Mouse (Mus musculus) forebrain, postnatal 0 days (tissue): ENCODE data around the gene Hand2. TPM values are rescaled to one million over a fixed set of nuclear protein-coding genes. Genes with fewer than 3 reads are reported as not detected.

Experiments used
- ATAC-seq: fragments of 200-750 bp; cut with Nextera tagmentation; 2 replicates; pipeline ENCODE4 v1.8.0; 2017; ENCODE audit warnings: mild to moderate bottlenecking, moderate library complexity
- DNase-seq: peaks from one replicate; pipeline ENCODE4 v3.0.0-alpha.2; 2015
- H3K27ac ChIP-seq: fragments of 300-500 bp; sonication (generic); 2 replicates; pipeline ENCODE4 v1.5.1; 2014; ENCODE audit warnings: low read depth, mild to moderate bottlenecking, antibody characterized with exemption, low read length, moderate library complexity, mixed read lengths
- H3K27me3 ChIP-seq: fragments of 300-500 bp; sonication (generic); 2 replicates; pipeline ENCODE4 v1.6.1; 2014; ENCODE audit warnings: mild to moderate bottlenecking, low read length, mixed read lengths; ENCODE audit not compliant: insufficient read depth
- H3K36me3 ChIP-seq: fragments of 300-500 bp; sonication (generic); 2 replicates; pipeline ENCODE4 v1.6.1; 2014; ENCODE audit warnings: mild to moderate bottlenecking, moderate library complexity; ENCODE audit not compliant: insufficient read depth
- H3K4me1 ChIP-seq: fragments of 300-500 bp; sonication (generic); 2 replicates; pipeline ENCODE4 v1.6.1; 2014; ENCODE audit warnings: antibody characterized with exemption; ENCODE audit not compliant: insufficient read depth
- H3K4me2 ChIP-seq: fragments of 300-500 bp; sonication (generic); 2 replicates; pipeline ENCODE4 v1.6.1; 2014; ENCODE audit warnings: low read depth, mild to moderate bottlenecking, moderate library complexity
- H3K4me3 ChIP-seq: fragments of 300-500 bp; sonication (generic); 2 replicates; pipeline ENCODE4 v1.5.1; 2014; ENCODE audit warnings: low read depth, low read length, mixed read lengths
- H3K9ac ChIP-seq: fragments of 300-500 bp; sonication (generic); 2 replicates; pipeline ENCODE4 v1.6.1; 2014; ENCODE audit warnings: mild to moderate bottlenecking
- H3K9me3 ChIP-seq: fragments of 300-500 bp; sonication (generic); 2 replicates; pipeline ENCODE4 v1.6.1; 2016; ENCODE audit warnings: low read length
- CTCF ChIP-seq: sonication (generic); IDR thresholded peaks from 2 replicates; pipeline ENCODE4 v1.5.1; 2016; ENCODE audit warnings: antibody characterized with exemption, control low read depth, low read depth
- WGBS: fragments of 180-500 bp; shearing (Covaris S2); extraction: QIAGEN DNeasy Blood & Tissue Kit; methylation state at CpG from one replicate; pipeline ENCODE4 v1.1.7; 2014; 5-methylcytosine and 5-hydroxymethylcytosine counted together
- polyA plus RNA-seq: library from polyadenylated mRNA; unstranded; fragments of >200 nt; fragmentation: Nextera tagmentation; extraction: Ambion mirVana; gene quantifications from 2 replicates; pipeline ENCODE4 v1.2.1, GENCODE M21; 2015
- total RNA-seq: library from RNA; depleted of rRNA; stranded (reverse); fragments of >200 nt; gene quantifications from 2 replicates; pipeline ENCODE4 v1.2.3, GENCODE M21; 2014

The Hand2 gene
- total and polyA plus RNA-seq, 2 experiments from 2014 or later = not detected

DNA sequence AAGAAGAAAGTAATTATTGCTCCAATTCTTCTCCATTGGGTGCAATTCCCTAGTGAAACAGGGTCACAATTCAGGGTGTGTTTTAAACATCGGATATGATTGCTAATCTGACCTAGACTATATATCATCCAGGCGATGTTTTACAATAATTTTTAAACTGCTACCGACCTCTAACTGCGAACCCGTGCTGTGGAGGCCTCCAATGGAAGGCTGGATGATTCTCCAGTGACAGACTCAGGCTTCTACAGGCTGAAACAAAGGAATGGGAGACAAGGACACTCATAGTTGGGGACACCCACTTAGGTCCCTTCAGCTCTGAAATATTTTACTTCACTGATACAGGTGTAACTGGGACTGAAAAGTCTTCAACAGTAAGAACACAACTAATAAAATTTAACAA lies 13.9 kb downstream of the Hand2 start:
- H3K4me1 ChIP-seq = no peaks in the 10 kb centered on the region
- DNase-seq (no peak), ATAC-seq (no peak)
- no peaks in the 10 kb centered on the region for H3K9me3 ChIP-seq
- H3K4me3 ChIP-seq = no peak overlapping the region
- H3K27ac ChIP-seq = no peak overlapping the region
- TF ChIP-seq CTCF = no peak
- no peaks in the 10 kb centered on the region for H3K36me3 ChIP-seq
- H3K9ac ChIP-seq = no peak overlapping the region
- no peak overlapping the region for H3K4me2 ChIP-seq
- 2% methylated on average over 5 of the region's 5 CpGs for WGBS
- H3K27me3 ChIP-seq = peaks cover 84% of the 10 kb centered on the region

DNA sequence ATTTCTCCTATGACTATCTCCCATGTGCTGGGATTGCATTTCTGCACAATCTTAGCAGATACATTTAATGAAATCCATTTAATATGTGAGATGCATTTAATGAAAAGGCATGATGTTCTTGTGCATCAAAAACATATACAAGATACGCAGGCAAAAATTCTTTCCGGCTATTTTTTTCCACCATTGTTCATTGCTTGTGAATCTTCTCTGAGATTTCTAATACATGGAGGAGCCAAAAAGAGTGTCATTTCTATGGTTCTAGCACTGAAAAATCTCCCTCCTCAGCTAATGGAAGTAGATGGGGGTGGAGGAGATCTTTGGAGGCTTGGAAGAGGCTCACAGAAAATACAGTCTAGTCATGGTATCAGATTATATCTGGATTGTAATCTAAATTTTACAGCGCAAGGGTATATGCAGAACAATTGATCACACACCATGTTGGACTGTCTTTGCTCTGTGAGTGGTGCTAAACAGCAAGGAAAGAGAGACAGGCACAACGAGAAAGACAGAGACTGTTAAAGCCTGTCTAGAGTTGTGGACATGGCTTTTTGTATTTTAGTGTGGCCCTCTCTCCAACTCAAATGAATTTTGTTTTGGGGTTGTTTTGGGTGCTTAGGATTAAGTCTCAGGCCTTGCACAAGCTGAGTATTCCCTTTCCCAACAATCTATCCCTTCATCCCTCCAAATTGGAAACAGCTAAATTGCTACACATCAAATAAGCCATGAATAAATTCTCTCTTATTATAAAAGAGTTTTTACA lies 16.7 kb downstream of the Hand2 start:
- no peaks in the 10 kb centered on the region for H3K9me3 ChIP-seq
- no peak overlapping the region for H3K4me3 ChIP-seq
- no peak overlapping the region for H3K9ac ChIP-seq
- no peaks in the 10 kb centered on the region for H3K36me3 ChIP-seq
- DNase-seq = no peak
- WGBS = 28% methylated on average over 4 of the region's 4 CpGs
- H3K27ac ChIP-seq = no peak overlapping the region
- H3K4me2 ChIP-seq = no peak overlapping the region
- H3K27me3 ChIP-seq = peaks cover 89% of the 10 kb centered on the region
- H3K4me1 ChIP-seq = 0 out of 2 replicates have a peak, but pooled peaks cover 8% of the 10 kb centered on the region
- TF ChIP-seq CTCF = no peak
- ATAC-seq = no peak

DNA sequence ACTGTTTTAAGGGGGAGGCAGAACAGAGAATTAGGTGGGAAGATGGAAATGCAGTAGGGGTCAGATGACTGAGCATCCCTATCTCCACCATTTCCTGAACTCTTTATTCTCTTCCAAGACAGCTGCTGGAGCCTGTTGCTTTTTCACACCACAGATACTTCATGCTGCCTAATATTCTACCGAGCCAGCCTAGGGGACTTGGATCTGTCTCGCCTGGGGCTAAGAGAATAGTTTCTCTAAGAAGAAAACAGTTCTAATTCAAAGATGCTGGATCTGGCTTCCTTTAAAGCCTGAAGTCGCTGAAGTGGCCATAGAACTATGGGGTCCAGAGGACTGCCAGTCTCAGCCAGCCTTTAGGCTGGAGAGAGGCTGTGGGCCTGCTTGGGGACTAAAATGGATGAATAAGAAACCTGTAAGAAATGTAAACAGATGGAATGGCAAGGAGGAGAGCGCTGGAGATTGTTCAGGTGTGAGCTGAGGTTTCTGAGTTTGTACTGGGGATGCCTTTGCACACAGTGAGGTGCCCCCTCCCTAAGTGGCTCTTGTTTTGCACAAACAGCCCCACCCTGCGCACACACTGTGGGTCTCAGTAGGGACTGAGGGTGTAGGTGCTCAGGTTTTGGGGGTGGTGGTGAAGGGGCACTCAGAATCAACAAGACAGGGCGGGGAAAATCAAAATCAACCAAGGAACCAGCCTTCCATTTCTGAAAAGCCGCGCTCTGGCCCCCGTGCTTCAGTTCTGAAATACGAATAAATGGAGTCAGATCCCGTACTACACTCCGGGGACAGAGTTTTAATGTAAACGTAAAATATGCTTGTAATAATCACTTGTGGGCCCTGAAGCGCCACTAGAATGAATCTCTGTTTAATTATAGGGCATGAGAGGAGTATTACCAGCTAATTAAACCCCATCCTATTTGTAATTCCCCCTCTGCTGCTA lies 19.2 kb downstream of the Hand2 start:
- Histone ChIP-seq H3K4me1 (0 out of 2 replicates have a peak, but pooled peaks cover 8% of the 10 kb centered on the region), H3K9me3 (no peaks in the 10 kb centered on the region), H3K4me3 (no peak overlapping the region), H3K27me3 (peaks cover 98% of the 10 kb centered on the region), H3K27ac (no peak overlapping the region), H3K9ac (no peak overlapping the region), H3K4me2 (no peak overlapping the region), H3K36me3 (no peaks in the 10 kb centered on the region)
- 3% methylated on average over 14 of the region's 14 CpGs for WGBS
- ATAC-seq (no peak), DNase-seq (no peak)
- no peak for TF ChIP-seq CTCF

DNA sequence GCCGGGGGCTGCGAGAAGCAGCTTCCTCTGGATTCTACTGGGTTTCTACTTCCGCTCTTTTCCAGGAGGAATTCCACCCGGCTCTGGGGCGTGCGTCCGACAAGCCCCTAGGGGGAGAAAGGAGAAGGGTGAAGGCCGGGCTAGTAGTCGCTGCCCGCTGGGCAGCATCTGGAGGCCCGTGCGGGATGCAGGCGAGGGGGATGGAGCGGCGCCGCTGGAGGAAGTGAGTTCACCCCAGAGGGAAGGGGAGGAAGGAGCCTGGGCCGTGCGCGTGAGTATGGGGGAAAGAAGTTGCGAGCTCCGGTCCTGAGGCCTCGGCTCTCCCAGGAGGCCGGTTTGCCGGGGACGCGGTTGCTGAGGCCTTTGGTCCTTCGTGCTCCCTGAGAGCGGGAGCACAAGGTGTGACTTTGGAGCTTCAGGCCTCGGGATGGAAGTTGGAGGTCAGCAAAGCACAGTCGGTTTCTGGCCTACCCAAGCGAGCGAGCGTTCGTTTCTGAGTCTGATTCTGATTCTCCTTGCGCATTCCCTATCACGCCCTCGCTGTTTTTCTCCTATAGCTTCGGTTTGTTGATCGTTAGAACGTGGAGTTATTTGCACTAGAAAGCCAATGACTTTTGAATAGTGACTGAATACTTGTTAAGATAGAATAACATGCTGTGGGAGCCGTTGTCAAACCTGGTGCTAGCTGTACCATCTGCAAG lies 20.2 kb downstream of the Hand2 start:
- no peak for TF ChIP-seq CTCF
- Histone ChIP-seq H3K4me3 (no peak overlapping the region), H3K36me3 (no peaks in the 10 kb centered on the region), H3K4me2 (peak overlapping the region; percentile 19; the same call in 1 of the 2 replicates), H3K27ac (no peak overlapping the region), H3K9ac (no peak overlapping the region), H3K4me1 (0 out of 2 replicates have a peak, but pooled peaks cover 8% of the 10 kb centered on the region), H3K27me3 (peaks cover 98% of the 10 kb centered on the region), H3K9me3 (no peaks in the 10 kb centered on the region)
- 1% methylated on average over 41 of the region's 41 CpGs for WGBS
- DNase-seq (peak; percentile 32), ATAC-seq (peak; percentile 27; the same call in 1 of the 2 replicates)

DNA sequence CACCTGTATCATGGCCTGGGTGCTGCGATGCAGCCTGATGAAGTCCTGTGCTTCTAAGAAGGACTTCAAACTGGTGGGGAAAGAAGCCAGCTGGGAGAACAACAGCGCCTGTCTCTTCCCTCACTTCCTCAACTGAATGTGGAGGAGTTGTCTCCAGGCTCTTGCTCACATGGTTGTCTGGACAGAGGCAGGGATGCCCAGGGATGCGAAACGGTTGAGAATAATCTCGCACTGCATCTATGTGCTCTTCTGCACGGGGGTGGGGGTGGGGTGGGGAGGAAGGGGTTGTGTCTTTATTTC lies 20.7 kb downstream of the Hand2 start:
- H3K4me2 ChIP-seq = no peak overlapping the region
- H3K27ac ChIP-seq = no peak overlapping the region
- peaks cover 98% of the 10 kb centered on the region for H3K27me3 ChIP-seq
- no peak for TF ChIP-seq CTCF
- H3K9ac ChIP-seq = no peak overlapping the region
- no peaks in the 10 kb centered on the region for H3K36me3 ChIP-seq
- 0 out of 2 replicates have a peak, but pooled peaks cover 8% of the 10 kb centered on the region for H3K4me1 ChIP-seq
- DNase-seq (no peak), ATAC-seq (no peak)
- no peak overlapping the region for H3K4me3 ChIP-seq
- WGBS = 3% methylated on average over 6 of the region's 6 CpGs
- H3K9me3 ChIP-seq = no peaks in the 10 kb centered on the region

DNA sequence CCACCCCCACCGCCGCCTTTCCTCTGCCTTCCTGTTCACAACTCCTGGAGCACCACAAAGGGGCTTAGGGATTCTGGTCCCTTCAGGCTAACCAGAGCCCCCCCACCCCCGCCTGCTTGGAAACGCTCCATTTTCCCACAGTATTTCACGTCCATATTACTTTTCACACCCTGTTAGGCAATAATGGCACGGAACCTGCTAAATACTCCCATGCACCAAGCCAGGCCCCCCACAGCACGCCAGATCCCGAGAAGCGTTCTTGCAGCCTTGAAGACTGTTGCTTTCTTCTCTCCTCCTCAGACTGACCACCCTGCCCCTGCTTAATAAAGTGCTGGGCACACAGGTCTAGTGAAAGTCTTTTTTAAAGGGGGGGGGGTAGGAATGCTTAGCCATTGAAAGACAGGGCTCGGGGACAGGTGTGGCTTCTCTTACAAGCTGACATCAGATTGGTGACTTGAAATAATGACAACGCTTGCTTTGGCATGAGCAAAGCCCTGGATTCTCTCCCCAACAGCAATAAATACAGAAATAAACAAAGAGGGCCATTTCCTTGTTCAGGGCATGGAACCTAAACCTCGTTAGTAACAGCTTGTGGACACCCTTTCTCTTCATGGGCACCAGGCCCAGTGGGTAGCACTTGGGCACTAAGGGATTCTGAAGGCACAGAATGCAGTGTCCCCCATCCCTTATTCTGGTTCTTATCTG lies 21.8 kb downstream of the Hand2 start:
- Histone ChIP-seq H3K4me3 (no peak overlapping the region), H3K4me1 (0 out of 2 replicates have a peak, but pooled peaks cover 8% of the 10 kb centered on the region), H3K27me3 (peaks cover 99% of the 10 kb centered on the region), H3K27ac (no peak overlapping the region), H3K4me2 (no peak overlapping the region), H3K9me3 (no peaks in the 10 kb centered on the region), H3K9ac (no peak overlapping the region), H3K36me3 (no peaks in the 10 kb centered on the region)
- no peak for ATAC-seq
- no peak for DNase-seq
- 1% methylated on average over 10 of the region's 12 CpGs for WGBS
- no peak for TF ChIP-seq CTCF
